Mouse (Mus musculus) liver, embryonic 15.5 days (tissue): Measurements from ENCODE around the gene Twf2. TPM values are rescaled to one million over a fixed set of nuclear protein-coding genes. Genes with fewer than 3 reads are reported as not detected.
A peak's percentile ranks its signal among the peaks of the same experiment; 100 is the strongest.

Source experiments
- ATAC-seq: fragments of 200-750 bp; cut with Nextera tagmentation; 2 replicates; pipeline ENCODE4 v1.8.0; 2017; ENCODE audit warnings: moderate number of reproducible peaks, mild to moderate bottlenecking, moderate library complexity; ENCODE audit not compliant: insufficient read depth
- H3K27ac ChIP-seq: fragments of 300-500 bp; sonication (generic); replicated peaks from 2 replicates; pipeline ENCODE4 v1.5.1; 2015; ENCODE audit warnings: mild to moderate bottlenecking, inconsistent platforms
- H3K27me3 ChIP-seq: fragments of 300-500 bp; sonication (generic); 2 replicates; pipeline ENCODE4 v1.6.1; 2015; ENCODE audit warnings: mild to moderate bottlenecking, inconsistent platforms
- H3K36me3 ChIP-seq: fragments of 300-500 bp; sonication (generic); replicated peaks from 2 replicates; pipeline ENCODE4 v1.6.1; 2015; ENCODE audit warnings: moderate library complexity, mild to moderate bottlenecking, inconsistent platforms
- H3K4me1 ChIP-seq: fragments of 300-500 bp; sonication (generic); replicated peaks from 2 replicates; pipeline ENCODE4 v1.6.1; 2015; ENCODE audit warnings: inconsistent platforms
- H3K4me2 ChIP-seq: fragments of 300-500 bp; sonication (generic); 2 replicates; pipeline ENCODE4 v1.6.1; 2015; ENCODE audit warnings: moderate library complexity, mild to moderate bottlenecking, inconsistent platforms
- H3K4me3 ChIP-seq: fragments of 300-500 bp; sonication (generic); replicated peaks from 2 replicates; pipeline ENCODE4 v1.5.1; 2015; ENCODE audit warnings: mild to moderate bottlenecking, inconsistent platforms
- H3K9ac ChIP-seq: fragments of 300-500 bp; sonication (generic); 2 replicates; pipeline ENCODE4 v1.6.1; 2015; ENCODE audit warnings: moderate library complexity, mild to moderate bottlenecking, inconsistent platforms
- H3K9me3 ChIP-seq: fragments of 300-500 bp; sonication (generic); replicated peaks from 2 replicates; pipeline ENCODE4 v1.6.1; 2016; ENCODE audit warnings: inconsistent platforms
- WGBS: fragments of 180-500 bp; shearing (Covaris S2); methylation state at CpG from one replicate; pipeline ENCODE4 v1.1.7; 2015; ENCODE audit warnings: mixed read lengths; ENCODE audit not compliant: insufficient replicate concordance; 5-methylcytosine and 5-hydroxymethylcytosine counted together
- polyA plus RNA-seq: library from polyadenylated mRNA; unstranded; fragments of >200 nt; fragmentation: Nextera tagmentation; extraction: Ambion mirVana; gene quantifications from 2 replicates; pipeline ENCODE4 v1.2.1, GENCODE M21; 2015

Twf2 gene
- polyA plus RNA-seq, 1 experiment from 2014 or later = 23.8 TPM

GRCm38 (mm10) chr9:106211680-106212593 lies 9.0 kb downstream of the Twf2 start:
- Histone ChIP-seq H3K4me3 (peak overlapping the region; percentile 33), H3K4me1 (peaks cover 16% of the 10 kb centered on the region), H3K27me3 (no peaks in the 10 kb centered on the region), H3K27ac (no peak overlapping the region), H3K4me2 (peak overlapping the region; percentile 66), H3K9ac (peak overlapping the region; percentile 27; the same call in 1 of the 2 replicates), H3K9me3 (no peaks in the 10 kb centered on the region), H3K36me3 (0 out of 2 replicates have a peak, but pooled peaks cover 28% of the 10 kb centered on the region)
- whole genome bisulfite sequencing = 35% methylated on average over 37 of the region's 37 CpGs
- peak; percentile 70 for ATAC-seq

DNA sequence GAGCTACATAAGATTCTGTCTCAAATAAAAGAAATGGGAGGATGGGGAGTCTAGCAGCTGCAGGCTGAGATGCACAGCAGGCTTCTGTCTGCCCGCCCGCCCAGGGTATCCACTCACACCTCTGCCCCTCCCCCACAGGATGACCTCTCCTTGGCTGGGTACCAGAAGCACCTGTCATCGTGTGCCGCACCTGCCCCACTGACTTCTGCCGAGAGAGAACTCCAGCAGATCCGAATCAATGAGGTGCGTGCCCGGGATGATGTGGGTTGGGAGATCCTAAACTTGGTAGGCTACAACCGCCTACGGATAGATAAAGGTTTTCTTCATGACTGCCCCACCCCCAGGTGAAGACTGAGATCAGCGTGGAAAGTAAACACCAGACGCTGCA lies 9.7 kb downstream of the Twf2 start:
- Histone ChIP-seq H3K36me3 (0 out of 2 replicates have a peak, but pooled peaks cover 28% of the 10 kb centered on the region), H3K4me3 (no peak overlapping the region), H3K27me3 (no peaks in the 10 kb centered on the region), H3K27ac (no peak overlapping the region), H3K9ac (no peak overlapping the region), H3K4me1 (peaks cover 16% of the 10 kb centered on the region), H3K9me3 (no peaks in the 10 kb centered on the region), H3K4me2 (no peak overlapping the region)
- WGBS = 73% methylated on average over 12 of the region's 12 CpGs
- no peak for ATAC-seq

- WGBS = 55% methylated on average over 6 of the region's 6 CpGs
- no peak for ATAC-seq
- H3K4me3 ChIP-seq = no peak overlapping the region
Observed at GRCm38 (mm10) chr9:106215341-106216125, 12.6 kb downstream of the Twf2 start.

GRCm38 (mm10) chr9:106216971-106217370 lies 14.1 kb downstream of the Twf2 start:
- H3K9ac ChIP-seq = no peak overlapping the region
- H3K4me1 ChIP-seq = peaks cover 8% of the 10 kb centered on the region
- H3K4me2 ChIP-seq = no peak overlapping the region
- no peak overlapping the region for H3K4me3 ChIP-seq
- no peaks in the 10 kb centered on the region for H3K9me3 ChIP-seq
- no peak for ATAC-seq
- peaks cover 2% of the 10 kb centered on the region; the same call in 1 of the 2 replicates for H3K27me3 ChIP-seq
- H3K36me3 ChIP-seq = 0 out of 2 replicates have a peak, but pooled peaks cover 28% of the 10 kb centered on the region
- H3K27ac ChIP-seq = no peak overlapping the region
- WGBS = 68% methylated on average over 7 of the region's 7 CpGs

More at GRCm38 (mm10) chr9:106215341-106216125, 12.6 kb downstream of the Twf2 start:
- Histone ChIP-seq H3K36me3 (0 out of 2 replicates have a peak, but pooled peaks cover 28% of the 10 kb centered on the region), H3K27me3 (no peaks in the 10 kb centered on the region), H3K27ac (no peak overlapping the region), H3K9me3 (no peaks in the 10 kb centered on the region), H3K4me2 (no peak overlapping the region), H3K4me1 (peaks cover 16% of the 10 kb centered on the region), H3K9ac (no peak overlapping the region)

DNA sequence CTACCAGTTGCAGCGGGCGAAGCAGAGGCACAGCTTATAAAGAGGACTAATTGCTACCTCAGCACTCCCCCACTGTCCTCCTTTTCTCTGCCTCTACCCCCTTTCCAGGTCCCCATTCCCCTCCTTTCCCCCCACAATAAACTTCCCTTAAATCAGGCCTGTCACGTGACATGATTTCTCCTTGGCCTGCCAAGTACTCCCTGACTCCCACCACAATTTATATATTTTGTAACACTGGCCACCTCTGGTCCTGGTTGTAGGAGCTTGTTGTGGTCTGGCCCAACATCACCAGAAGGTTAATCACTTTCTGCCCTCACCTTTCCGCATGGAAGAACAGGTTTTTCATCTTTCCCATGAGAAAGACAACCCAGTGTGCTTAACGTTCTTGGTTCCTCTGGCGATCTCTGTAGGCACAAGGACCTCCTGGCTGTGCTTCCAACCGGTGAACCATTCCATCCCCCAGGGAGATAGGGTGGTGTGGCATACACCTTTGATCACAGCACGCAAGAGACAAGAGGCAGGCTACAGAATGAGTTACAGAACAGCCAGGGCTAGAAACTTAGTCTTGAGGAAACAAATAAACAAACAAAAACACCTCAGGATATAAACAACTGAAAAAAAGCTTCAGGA lies 18.1 kb downstream of the Twf2 start:
- H3K9me3 ChIP-seq = no peaks in the 10 kb centered on the region
- no peak for ATAC-seq

DNA sequence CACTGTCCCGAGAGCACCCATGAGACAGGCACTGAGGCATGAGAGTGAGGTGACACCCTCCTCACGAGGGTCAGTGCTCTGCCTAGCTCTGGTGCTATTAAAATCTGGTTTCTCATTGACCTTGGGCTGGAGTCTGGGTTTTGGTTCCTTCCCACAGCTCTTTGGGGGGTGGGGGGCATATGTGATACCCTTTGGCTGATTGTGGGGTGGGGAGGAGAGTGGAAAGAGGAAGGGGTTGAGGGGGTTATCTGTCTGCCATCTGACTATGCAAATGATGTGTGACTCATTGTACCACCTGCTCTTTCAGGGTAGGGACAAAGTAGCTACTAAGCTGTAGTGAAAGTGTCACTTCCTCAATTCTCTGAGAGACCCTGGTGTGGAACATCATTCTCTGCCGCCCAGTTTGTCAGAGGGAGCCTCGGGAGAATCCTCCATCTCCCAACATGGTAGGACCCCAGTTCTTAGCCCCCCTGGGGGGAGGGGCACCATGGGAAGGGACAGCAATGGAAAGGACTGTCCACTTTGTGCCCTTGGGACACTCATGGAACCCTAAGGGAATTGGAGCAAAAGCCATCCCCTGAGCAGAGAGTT lies 19.4 kb downstream of the Twf2 start, which contains the start of gene Tlr9:
Gene Tlr9, plus strand, starts transcription at position 338 of the 591 bp plus-strand sequence.
- no peaks in the 10 kb centered on the region for H3K36me3 ChIP-seq
- H3K9me3 ChIP-seq = no peaks in the 10 kb centered on the region
- no peak within 1 kb of the TSS for H3K27ac ChIP-seq
- H3K27me3 ChIP-seq = peaks cover 50% of the 10 kb centered on the region
- H3K9ac ChIP-seq = no peak within 1 kb of the TSS
- 21% methylated on average over 4 of the region's 4 CpGs for WGBS
- peak within 1 kb of the TSS; percentile 23; the same call in 1 of the 2 replicates for H3K4me2 ChIP-seq
- no peak for ATAC-seq
- H3K4me1 ChIP-seq = peaks cover 10% of the 10 kb centered on the region; the same call in 1 of the 2 replicates
- H3K4me3 ChIP-seq = no peak within 1 kb of the TSS

More for the DNA sequence above, 18.1 kb downstream of the Twf2 start:
- 54% methylated on average over 8 of the region's 8 CpGs for WGBS
- Histone ChIP-seq H3K4me3 (no peak overlapping the region), H3K36me3 (no peaks in the 10 kb centered on the region), H3K9ac (no peak overlapping the region), H3K27ac (no peak overlapping the region), H3K27me3 (peaks cover 37% of the 10 kb centered on the region), H3K4me1 (peaks cover 4% of the 10 kb centered on the region; the same call in 1 of the 2 replicates), H3K4me2 (no peak overlapping the region)

- Histone ChIP-seq H3K4me1 (peaks cover 14% of the 10 kb centered on the region; the same call in 1 of the 2 replicates), H3K9me3 (no peaks in the 10 kb centered on the region), H3K27me3 (peaks cover 51% of the 10 kb centered on the region), H3K9ac (no peak overlapping the region), H3K27ac (no peak overlapping the region), H3K4me3 (no peak overlapping the region), H3K36me3 (no peaks in the 10 kb centered on the region), H3K4me2 (peak overlapping the region; percentile 23; the same call in 1 of the 2 replicates)
- ATAC-seq = no peak
- WGBS = 45% methylated on average over 4 of the region's 4 CpGs
Observed at GRCm38 (mm10) chr9:106222994-106223393, 20.1 kb downstream of the Twf2 start.

GRCm38 (mm10) chr9:106225469-106226150 lies 22.7 kb downstream of the Twf2 start:
- peaks cover 51% of the 10 kb centered on the region for H3K27me3 ChIP-seq

DNA sequence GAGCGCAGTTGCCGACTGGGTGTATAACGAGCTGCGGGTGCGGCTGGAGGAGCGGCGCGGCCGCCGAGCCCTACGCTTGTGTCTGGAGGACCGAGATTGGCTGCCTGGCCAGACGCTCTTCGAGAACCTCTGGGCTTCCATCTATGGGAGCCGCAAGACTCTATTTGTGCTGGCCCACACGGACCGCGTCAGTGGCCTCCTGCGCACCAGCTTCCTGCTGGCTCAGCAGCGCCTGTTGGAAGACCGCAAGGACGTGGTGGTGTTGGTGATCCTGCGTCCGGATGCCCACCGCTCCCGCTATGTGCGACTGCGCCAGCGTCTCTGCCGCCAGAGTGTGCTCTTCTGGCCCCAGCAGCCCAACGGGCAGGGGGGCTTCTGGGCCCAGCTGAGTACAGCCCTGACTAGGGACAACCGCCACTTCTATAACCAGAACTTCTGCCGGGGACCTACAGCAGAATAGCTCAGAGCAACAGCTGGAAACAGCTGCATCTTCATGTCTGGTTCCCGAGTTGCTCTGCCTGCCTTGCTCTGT lies 23.3 kb downstream of the Twf2 start:
- peaks cover 19% of the 10 kb centered on the region; the same call in 1 of the 2 replicates for H3K4me1 ChIP-seq
- H3K36me3 ChIP-seq = no peaks in the 10 kb centered on the region
- 6% methylated on average over 34 of the region's 34 CpGs for WGBS
- peak overlapping the region; percentile 53 for H3K4me2 ChIP-seq
- no peak for ATAC-seq
- no peaks in the 10 kb centered on the region for H3K9me3 ChIP-seq
- H3K27ac ChIP-seq = no peak overlapping the region
- peaks cover 51% of the 10 kb centered on the region for H3K27me3 ChIP-seq
- H3K4me3 ChIP-seq = peak overlapping the region; percentile 32
- H3K9ac ChIP-seq = no peak overlapping the region

More at GRCm38 (mm10) chr9:106225469-106226150, 22.7 kb downstream of the Twf2 start:
- no peak overlapping the region for H3K9ac ChIP-seq
- no peak overlapping the region for H3K27ac ChIP-seq
- WGBS = 52% methylated on average over 24 of the region's 24 CpGs
- ATAC-seq = no peak
- no peaks in the 10 kb centered on the region for H3K9me3 ChIP-seq
- peak overlapping the region; percentile 53 for H3K4me2 ChIP-seq
- H3K4me1 ChIP-seq = peaks cover 19% of the 10 kb centered on the region; the same call in 1 of the 2 replicates
- H3K4me3 ChIP-seq = peak overlapping the region; percentile 32; the same call in 1 of the 2 replicates
- no peaks in the 10 kb centered on the region for H3K36me3 ChIP-seq
